ENCODE assay signal across 23 mouse cellular contexts in the genomic region with DNA sequence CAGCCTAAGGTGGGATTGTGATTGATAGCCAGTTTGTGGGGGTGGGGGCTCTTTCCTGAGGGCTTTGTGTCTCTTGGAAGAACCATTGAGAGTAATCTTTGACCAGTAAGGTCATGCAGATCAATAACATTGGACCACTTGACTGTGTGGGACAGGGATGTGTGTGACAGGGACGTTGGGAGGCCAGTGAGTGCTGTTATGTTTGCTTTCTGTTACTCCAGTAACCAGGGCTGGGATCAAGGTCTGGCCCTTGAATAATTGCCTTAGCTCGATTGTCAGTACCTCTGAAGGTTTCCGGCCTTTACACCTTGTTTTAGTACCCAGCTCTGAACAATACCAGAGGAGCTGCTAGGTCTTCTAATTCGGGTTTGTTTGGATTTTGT. TPM values are rescaled to one million over a fixed set of nuclear protein-coding genes. Genes with fewer than 3 reads are reported as not detected.
DNase-seq lines count a peak whose midpoint lies in the region; ATAC-seq lines count a peak whose summit lies in the region.
"Had no signal": no experiment of that assay in that cellular context is flagged by ENCODE, and none has a peak within 500 bp of the region (broad histone marks: within the 10 kb centered on the region; RNA-seq: fewer than 3 reads in every experiment).

No protein-coding gene starts in this region.

- H3K27ac ChIP-seq in heart, embryonic 15.5 days = peak overlapping the region; percentile 46; the same call in 1 of the 2 replicates
- 0 out of 2 replicates have a peak overlapping the region, but pooled peaks have one; percentile 35 for H3K27ac ChIP-seq in midbrain, embryonic 12.5 days (replicated peaks)
- no peak overlapping the region for H3K27ac ChIP-seq in midbrain, embryonic 13.5 days
- H3K27ac ChIP-seq: embryonic facial prominence, embryonic 15.5 days; hindbrain, embryonic 13.5 days; limb, embryonic 12.5 days; lung, embryonic 15.5 days; macrophage; neural tube, embryonic 12.5 days had no signal

- H3K27me3 ChIP-seq in heart, embryonic 15.5 days = no peaks in the 10 kb centered on the region
- H3K27me3 ChIP-seq in midbrain, embryonic 12.5 days = peaks cover 3% of the 10 kb centered on the region; the same call in 1 of the 2 replicates
- H3K27me3 ChIP-seq in midbrain, embryonic 13.5 days = no peaks in the 10 kb centered on the region; the same call in 1 of the 2 replicates
- H3K27me3 ChIP-seq: embryonic facial prominence, embryonic 15.5 days; hindbrain, embryonic 13.5 days; lung, embryonic 15.5 days; neural tube, embryonic 12.5 days had no signal

- no peak overlapping the region for H3K9ac ChIP-seq in heart, embryonic 15.5 days
- no peak overlapping the region for H3K9ac ChIP-seq in midbrain, embryonic 12.5 days (replicated peaks)
- no peak overlapping the region for H3K9ac ChIP-seq in midbrain, embryonic 13.5 days (replicated peaks)
- H3K9ac ChIP-seq: embryonic facial prominence, embryonic 15.5 days; hindbrain, embryonic 13.5 days; limb, embryonic 12.5 days; lung, embryonic 15.5 days; neural tube, embryonic 12.5 days had no signal

- no peaks in the 10 kb centered on the region for H3K9me3 ChIP-seq in heart, embryonic 15.5 days (replicated peaks)
- H3K9me3 ChIP-seq in midbrain, embryonic 12.5 days = no peaks in the 10 kb centered on the region
- no peaks in the 10 kb centered on the region for H3K9me3 ChIP-seq in midbrain, embryonic 13.5 days
- H3K9me3 ChIP-seq: embryonic facial prominence, embryonic 15.5 days; G1E; hindbrain, embryonic 13.5 days; limb, embryonic 12.5 days; lung, embryonic 15.5 days; neural tube, embryonic 12.5 days had no signal

- H3K36me3 ChIP-seq in heart, embryonic 15.5 days = no peaks in the 10 kb centered on the region
- H3K36me3 ChIP-seq in midbrain, embryonic 12.5 days = no peaks in the 10 kb centered on the region
- no peaks in the 10 kb centered on the region for H3K36me3 ChIP-seq in midbrain, embryonic 13.5 days
- H3K36me3 ChIP-seq: embryonic facial prominence, embryonic 15.5 days; G1E; hindbrain, embryonic 13.5 days; limb, embryonic 12.5 days; lung, embryonic 15.5 days; neural tube, embryonic 12.5 days had no signal

- intact Hi-C loops in heart, postnatal 25 days (cut with DNase I) = no loop called here

- H3K4me2 ChIP-seq in heart, embryonic 15.5 days = no peak overlapping the region
- no peak overlapping the region for H3K4me2 ChIP-seq in midbrain, embryonic 12.5 days (replicated peaks)
- no peak overlapping the region for H3K4me2 ChIP-seq in midbrain, embryonic 13.5 days (replicated peaks)
- H3K4me2 ChIP-seq: embryonic facial prominence, embryonic 15.5 days; hindbrain, embryonic 13.5 days; limb, embryonic 12.5 days; lung, embryonic 15.5 days; neural tube, embryonic 12.5 days had no signal

- peaks cover 27% of the 10 kb centered on the region for H3K4me1 ChIP-seq in heart, embryonic 15.5 days (replicated peaks)
- H3K4me1 ChIP-seq in midbrain, embryonic 12.5 days = peaks cover 19% of the 10 kb centered on the region; the same call in 1 of the 2 replicates
- peaks cover 13% of the 10 kb centered on the region for H3K4me1 ChIP-seq in midbrain, embryonic 13.5 days (replicated peaks)
- H3K4me1 ChIP-seq: embryonic facial prominence, embryonic 15.5 days; hindbrain, embryonic 13.5 days; neural tube, embryonic 12.5 days had no signal

- 51% methylated on average over 4 of the region's 4 CpGs for WGBS in heart, embryonic 15.5 days
- 49% methylated on average over 4 of the region's 4 CpGs for WGBS in midbrain, embryonic 12.5 days
- 47% methylated on average over 4 of the region's 4 CpGs for WGBS in midbrain, embryonic 13.5 days

- no peak for ATAC-seq in heart, embryonic 15.5 days (replicated peaks; ENCODE audit: insufficient number of reproducible peaks, insufficient read depth, low FRiP score, low read depth)
- ATAC-seq in midbrain, embryonic 12.5 days (ENCODE audit: low FRiP score, low read depth) = peak; percentile 50; the same call in 1 of the 2 replicates
- no peak for ATAC-seq in midbrain, embryonic 13.5 days
- ATAC-seq: CD4-positive, CD25-positive, alpha-beta regulatory T cell, adult 4 months had no signal

- peak; percentile 33 for DNase-seq in embryo, embryonic 10 days (ENCODE audit: low spot score)
- DNase-seq in embryo, embryonic 11 days = no peak
- DNase-seq in heart, postnatal 25 days (ENCODE audit: low spot score) = no peak
- no peak for DNase-seq in kidney, postnatal 4 days
- no peak for DNase-seq in frontal cortex, postnatal 10 days (ENCODE audit: low spot score in 2 of 2)
- DNase-seq: cerebellum, adult 8-10 months; gastrocnemius, postnatal 36 days; kidney, adult 2 months; kidney, postnatal 14 days; layer of hippocampus, adult 9-11 months; thymus, postnatal 25 days had no signal

- no peak overlapping the region for H3K4me3 ChIP-seq in heart, embryonic 15.5 days
- no peak overlapping the region for H3K4me3 ChIP-seq in midbrain, embryonic 12.5 days
- no peak overlapping the region for H3K4me3 ChIP-seq in midbrain, embryonic 13.5 days (replicated peaks)
- H3K4me3 ChIP-seq: embryonic facial prominence, embryonic 15.5 days; hindbrain, embryonic 13.5 days; limb, embryonic 12.5 days; lung, embryonic 15.5 days; neural tube, embryonic 12.5 days had no signal

RNA-seq across cellular contexts. Expression of a gene that starts 39.3 kb away (rescaled TPM):
- 180 and 220 TPM in 2 replicates for polyA plus RNA-seq in heart, embryonic 15.5 days (2015; fragmentation: Nextera tagmentation; extraction: Ambion mirVana)
- 100 to 1,000 TPM; 808 to 915 TPM for total RNA-seq in heart, postnatal 25 days (2021)
- 15.0 and 15.3 TPM in 2 replicates for polyA plus RNA-seq in midbrain, embryonic 12.5 days (2016; fragmentation: Nextera tagmentation; extraction: Ambion mirVana)
- polyA plus RNA-seq in midbrain, embryonic 13.5 days (2015; fragmentation: Nextera tagmentation; extraction: Ambion mirVana) = 11.6 and 12.4 TPM in 2 replicates

RNA-seq across cellular contexts. Expression of a gene that starts 59.0 kb away (rescaled TPM):
- 0.19 and 0.20 TPM in 2 replicates for polyA plus RNA-seq in heart, embryonic 15.5 days (2015; fragmentation: Nextera tagmentation; extraction: Ambion mirVana)
- 1 to 10 TPM; 7.3 to 8.7 TPM for total RNA-seq in heart, postnatal 25 days (2021)
- not detected in 2 replicates for polyA plus RNA-seq in midbrain, embryonic 12.5 days (2016; fragmentation: Nextera tagmentation; extraction: Ambion mirVana)
- 0.07 TPM in 1 of 2 replicates, not detected in the other for polyA plus RNA-seq in midbrain, embryonic 13.5 days (2015; fragmentation: Nextera tagmentation; extraction: Ambion mirVana)
- polyA plus RNA-seq: forebrain, embryonic 11.5 days; G1E; limb, embryonic 12.5 days; neural tube, embryonic 12.5 days had no signal

Comparison
In these comparisons a context has a peak if more than half of its experiments do, and no peak if none do; other contexts are left out.
1. RNA of a gene that starts 39.3 kb away (polyA plus RNA-seq): 180 to 220 TPM in heart, embryonic 15.5 days; 15.0 to 15.3 TPM in midbrain, embryonic 12.5 days and 11.6 to 12.4 TPM in midbrain, embryonic 13.5 days; every median in the first group is over 10 times any median in the second.